24 mouse cellular contexts compared by ENCODE assay signal in genomic region chr1:157208754-157209153, GRCm38 (mm10).
A peak's percentile ranks its signal among the peaks of the same experiment; 100 is the strongest.
DNase-seq lines count a peak whose midpoint lies in the region; ATAC-seq and TF ChIP-seq lines count a peak whose summit lies in the region.
"Had no signal": no experiment of that assay in that cellular context is flagged by ENCODE, and none has a peak within 500 bp of the region (broad histone marks: within the 10 kb centered on the region; RNA-seq: fewer than 3 reads in every experiment).

No protein-coding gene starts in this region.

- H3K4me2 ChIP-seq in heart, embryonic 15.5 days, result no peak overlapping the region
- no peak overlapping the region for H3K4me2 ChIP-seq in kidney, postnatal 0 days (ENCODE audit: low read length)
- no peak overlapping the region for H3K4me2 ChIP-seq in stomach, postnatal 0 days (replicated peaks; ENCODE audit: low read depth)
- H3K4me2 ChIP-seq: forebrain, embryonic 15.5 days; hindbrain, embryonic 14.5 days; liver, embryonic 11.5 days; midbrain, embryonic 11.5 days; stomach, embryonic 15.5 days had no signal

- no peak overlapping the region for H3K4me3 ChIP-seq in heart, embryonic 15.5 days
- no peak overlapping the region for H3K4me3 ChIP-seq in heart, adult 2 months
- no peak overlapping the region for H3K4me3 ChIP-seq in kidney, postnatal 0 days (replicated peaks; ENCODE audit: low read depth, low read length)
- H3K4me3 ChIP-seq in stomach, postnatal 0 days (ENCODE audit: low read depth, low read length), result no peak overlapping the region
- H3K4me3 ChIP-seq: forebrain, embryonic 15.5 days; heart, embryonic 10.5 days; stomach, embryonic 15.5 days had no signal

- intact Hi-C loops in heart, adult 2 months (cut with DNase I), result no loop called here

- H3K27me3 ChIP-seq in heart, embryonic 15.5 days, result no peaks in the 10 kb centered on the region
- H3K27me3 ChIP-seq in heart, adult 2 months (ENCODE audit: control insufficient read depth, insufficient read depth, low read length), result no peaks in the 10 kb centered on the region
- H3K27me3 ChIP-seq in kidney, postnatal 0 days (ENCODE audit: insufficient read depth, low read length), result no peaks in the 10 kb centered on the region
- no peaks in the 10 kb centered on the region for H3K27me3 ChIP-seq in stomach, postnatal 0 days (ENCODE audit: control insufficient read depth, insufficient read depth, low read length)
- H3K27me3 ChIP-seq: CH12.LX; forebrain, embryonic 15.5 days; stomach, embryonic 15.5 days had no signal

- no peak for TF ChIP-seq EP300 in heart, adult 2 months (IDR thresholded peaks at IDR 0.05; ENCODE audit: insufficient read depth, low read depth, low read length)
- no peak for TF ChIP-seq EP300 in stomach, postnatal 0 days (optimal IDR thresholded peaks at IDR 0.05)

- H3K27ac ChIP-seq in heart, embryonic 15.5 days, result 0 out of 2 replicates have a peak overlapping the region, but pooled peaks have one; percentile 10
- H3K27ac ChIP-seq in heart, adult 2 months, result no peak overlapping the region
- no peak overlapping the region for H3K27ac ChIP-seq in kidney, postnatal 0 days
- no peak overlapping the region for H3K27ac ChIP-seq in stomach, postnatal 0 days (replicated peaks)
- H3K27ac ChIP-seq: forebrain, embryonic 15.5 days; heart, embryonic 10.5 days; hindbrain, embryonic 14.5 days; stomach, embryonic 15.5 days had no signal

- WGBS in heart, embryonic 15.5 days, result 3% methylated on average over 1 of the region's 1 CpGs
- WGBS in heart, adult 2 months, result 7% methylated on average over 1 of the region's 1 CpGs
- WGBS in kidney, postnatal 0 days, result 0% methylated on average over 1 of the region's 1 CpGs
- WGBS in stomach, postnatal 0 days, result 8% methylated on average over 1 of the region's 1 CpGs

- H3K4me1 ChIP-seq in heart, embryonic 15.5 days (replicated peaks), result peaks cover 11% of the 10 kb centered on the region
- 0 out of 2 replicates have a peak, but pooled peaks cover 3% of the 10 kb centered on the region for H3K4me1 ChIP-seq in heart, adult 2 months (ENCODE audit: control insufficient read depth, insufficient read depth, low read length)
- no peaks in the 10 kb centered on the region; the same call in 1 of the 2 replicates for H3K4me1 ChIP-seq in kidney, postnatal 0 days (replicated peaks; ENCODE audit: insufficient read depth, low read length)
- H3K4me1 ChIP-seq in stomach, postnatal 0 days (replicated peaks; ENCODE audit: control insufficient read depth, insufficient read depth), result no peaks in the 10 kb centered on the region

- no peak for DNase-seq in heart, adult 2 months
- DNase-seq in kidney, postnatal 0 days (ENCODE audit: low spot score), result peak; percentile 74
- DNase-seq in kidney, adult 11 months, result no peak
- peak; percentile 61 for DNase-seq in 3T3-L1 (ENCODE audit: low read depth, low spot score)
- peak; percentile 58 for DNase-seq in NIH3T3 (ENCODE audit: low read depth)
- no peak for DNase-seq in stomach, postnatal 0 days (ENCODE audit: low spot score)
- DNase-seq: adrenal gland, postnatal 25 days; B cell, adult 2 months; cerebellum, adult 11 months; cerebellum, adult 9-11 months; kidney, adult 9 months; liver, postnatal 0 days; right cerebral cortex, postnatal 4 days; thymus, adult 18-20 months; thymus, postnatal 36 days had no signal

- no peak overlapping the region for H3K9ac ChIP-seq in heart, embryonic 15.5 days
- no peak overlapping the region for H3K9ac ChIP-seq in heart, adult 2 months (ENCODE audit: low read depth, low read length)
- no peak overlapping the region for H3K9ac ChIP-seq in kidney, postnatal 0 days (ENCODE audit: low read depth, low read length)
- H3K9ac ChIP-seq in stomach, postnatal 0 days (ENCODE audit: low read length), result no peak overlapping the region
- H3K9ac ChIP-seq: forebrain, embryonic 15.5 days; hindbrain, embryonic 14.5 days; liver, postnatal 0 days; stomach, embryonic 15.5 days had no signal

- H3K79me2 ChIP-seq in heart, adult 2 months (replicated peaks; ENCODE audit: control insufficient read depth, insufficient read depth, low read length), result no peaks in the 10 kb centered on the region

- ATAC-seq in heart, embryonic 15.5 days (replicated peaks; ENCODE audit: insufficient number of reproducible peaks, insufficient read depth, low FRiP score, low read depth), result no peak
- no peak for ATAC-seq in kidney, postnatal 0 days (replicated peaks; ENCODE audit: low FRiP score, low read depth)
- no peak for ATAC-seq in stomach, postnatal 0 days (ENCODE audit: low FRiP score, low TSS enrichment)
- no peak for ATAC-seq in cerebellum, adult (ENCODE audit: insufficient number of reproducible peaks, low FRiP score, low TSS enrichment)
- ATAC-seq: forebrain, embryonic 15.5 days; liver, postnatal 0 days had no signal

- no peaks in the 10 kb centered on the region for H3K9me3 ChIP-seq in heart, embryonic 15.5 days (replicated peaks)
- no peaks in the 10 kb centered on the region for H3K9me3 ChIP-seq in kidney, postnatal 0 days (replicated peaks; ENCODE audit: low read length)
- H3K9me3 ChIP-seq in stomach, postnatal 0 days (ENCODE audit: control insufficient read depth, low read length), result no peaks in the 10 kb centered on the region
- H3K9me3 ChIP-seq: heart, embryonic 10.5 days; stomach, embryonic 15.5 days had no signal

- TF ChIP-seq POLR2A in heart, adult 2 months (IDR thresholded peaks at IDR 0.05; ENCODE audit: insufficient read depth, low read depth, low read length), result no peak

- no peaks in the 10 kb centered on the region for H3K36me3 ChIP-seq in heart, embryonic 15.5 days
- H3K36me3 ChIP-seq in heart, adult 2 months (ENCODE audit: control insufficient read depth, insufficient read depth, low read length), result peaks cover 4% of the 10 kb centered on the region
- H3K36me3 ChIP-seq in kidney, postnatal 0 days (ENCODE audit: insufficient read depth, low read length), result no peaks in the 10 kb centered on the region
- H3K36me3 ChIP-seq in stomach, postnatal 0 days (ENCODE audit: control insufficient read depth, insufficient read depth, low read length), result no peaks in the 10 kb centered on the region
- H3K36me3 ChIP-seq: forebrain, embryonic 15.5 days; heart, embryonic 10.5 days; stomach, embryonic 15.5 days had no signal

- TF ChIP-seq CTCF in heart, adult 2 months (IDR thresholded peaks at IDR 0.05), result no peak
- no peak for TF ChIP-seq CTCF in kidney, postnatal 0 days (IDR thresholded peaks at IDR 0.05; ENCODE audit: low read depth)
- no peak for TF ChIP-seq CTCF in stomach, postnatal 0 days (IDR thresholded peaks at IDR 0.05; ENCODE audit: low read depth)

Comparison
In these comparisons a context has a peak if more than half of its experiments do, and no peak if none do; other contexts are left out.
1. DNase-seq: peak in kidney, postnatal 0 days (single experiment), 3T3-L1 (single experiment) and NIH3T3 (single experiment); none in heart, adult 2 months (0 of 2), kidney, adult 11 months (single experiment) and stomach, postnatal 0 days (single experiment).